Mouse (Mus musculus) heart, postnatal 0 days (tissue): ENCODE measurements around the gene Vstm4.

Source experiments
- CTCF ChIP-seq: IDR thresholded peaks from 2 replicates; pipeline ENCODE4 v1.5.1; 2016; ENCODE audit warnings: antibody characterized with exemption, control low read depth, low read depth
- EP300 ChIP-seq: IDR thresholded peaks from 2 replicates; pipeline ENCODE4 v1.6.1; 2016; ENCODE audit warnings: antibody characterized with exemption, low read depth

DNA sequence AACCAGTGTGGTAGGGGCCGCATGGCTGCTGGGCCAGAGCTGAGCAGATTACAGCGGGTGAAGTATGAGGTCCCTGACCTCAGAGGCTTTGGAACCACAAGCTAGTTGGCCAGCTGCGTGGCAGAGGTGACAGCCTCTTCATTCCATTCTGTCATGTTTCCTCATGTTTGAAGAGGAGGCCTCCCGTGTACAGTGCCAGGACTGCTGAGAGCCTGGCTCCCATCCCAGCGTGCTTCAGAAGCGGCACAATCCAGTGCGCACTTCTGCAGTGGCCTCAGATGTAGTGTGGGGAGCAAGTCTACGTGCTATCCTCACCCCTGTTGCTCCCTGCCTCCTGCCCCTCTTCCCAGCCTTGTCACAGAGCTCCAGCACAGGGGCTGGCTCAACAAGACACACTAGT, 99.9 kb downstream of the Vstm4 start:
- TF ChIP-seq CTCF (no peak), EP300 (peak; percentile 48; the same call in 1 of the 2 replicates)
